Mouse (Mus musculus): ENCODE measurements around the gene Bahcc1.

Gene Bahcc1

GRCm38 (mm10) chr11:120248160-120248793, 15.5 kb downstream of the Bahcc1 start:
- no peak for DNase-seq

- DNase-seq, result no peak
Measured at GRCm38 (mm10) chr11:120248899-120249298, 16.2 kb downstream of the Bahcc1 start.

- no peak for DNase-seq
Measured at GRCm38 (mm10) chr11:120250991-120251949, 18.5 kb downstream of the Bahcc1 start.

- DNase-seq, result no peak
Measured at GRCm38 (mm10) chr11:120251950-120252308, 19.2 kb downstream of the Bahcc1 start.

GRCm38 (mm10) chr11:120252398-120252797, 19.7 kb downstream of the Bahcc1 start:
- DNase-seq, result no peak

- no peak for DNase-seq
Measured at GRCm38 (mm10) chr11:120252843-120253645, 20.3 kb downstream of the Bahcc1 start.

GRCm38 (mm10) chr11:120253646-120254315, 21.0 kb downstream of the Bahcc1 start:
- no peak for DNase-seq

GRCm38 (mm10) chr11:120254420-120254819, 21.7 kb downstream of the Bahcc1 start:
- DNase-seq, result no peak

- no peak for DNase-seq
Measured at GRCm38 (mm10) chr11:120255038-120255437, 22.3 kb downstream of the Bahcc1 start.

GRCm38 (mm10) chr11:120255499-120255898, 22.8 kb downstream of the Bahcc1 start:
- no peak for DNase-seq

- no peak for DNase-seq
Measured at GRCm38 (mm10) chr11:120256108-120256507, 23.4 kb downstream of the Bahcc1 start.

- DNase-seq, result no peak
Measured at GRCm38 (mm10) chr11:120256543-120256942, 23.8 kb downstream of the Bahcc1 start.

GRCm38 (mm10) chr11:120256981-120257820, 24.5 kb downstream of the Bahcc1 start:
- no peak for DNase-seq

- no peak for DNase-seq
Measured at GRCm38 (mm10) chr11:120257911-120258310, 25.2 kb downstream of the Bahcc1 start.

GRCm38 (mm10) chr11:120258896-120259689, 26.3 kb downstream of the Bahcc1 start:
- DNase-seq, result no peak

GRCm38 (mm10) chr11:120259792-120260768, 27.3 kb downstream of the Bahcc1 start:
- DNase-seq, result no peak

- DNase-seq, result no peak
Measured at GRCm38 (mm10) chr11:120260769-120261150, 28.0 kb downstream of the Bahcc1 start.

GRCm38 (mm10) chr11:120261416-120262355, 28.9 kb downstream of the Bahcc1 start:
- peak; percentile 57 for DNase-seq
